Mouse (Mus musculus) liver, embryonic 14.5 days (tissue): ENCODE measurements around the gene Gstk1. TPM values are rescaled to one million over a fixed set of nuclear protein-coding genes. Genes with fewer than 3 reads are reported as not detected.

Experiments used
- ATAC-seq: fragments of 200-750 bp; cut with Nextera tagmentation; 2 replicates; pipeline ENCODE4 v1.8.0; 2017; ENCODE audit warnings: moderate number of reproducible peaks, mild to moderate bottlenecking, moderate library complexity; ENCODE audit not compliant: insufficient read depth
- DNase-seq, 3 experiments: peaks; one replicate each; pipeline ENCODE4 v3.0.0-alpha.2; 2012 to 2013; ENCODE audit warnings: low read depth in 3 of 3, low spot score in 3 of 3
- H3K27ac ChIP-seq: fragments of 300-500 bp; sonication (generic); 2 replicates; pipeline ENCODE4 v1.5.1; 2014; ENCODE audit warnings: moderate library complexity, mild to moderate bottlenecking, control low read depth, inconsistent platforms
- H3K27me3 ChIP-seq: fragments of 300-500 bp; sonication (generic); 2 replicates; pipeline ENCODE4 v1.6.1; 2014; ENCODE audit warnings: mild to moderate bottlenecking, low read length, moderate library complexity; ENCODE audit not compliant: control insufficient read depth, insufficient read depth
- H3K36me3 ChIP-seq: fragments of 300-500 bp; sonication (generic); replicated peaks from 2 replicates; pipeline ENCODE4 v1.6.1; 2014; ENCODE audit warnings: low read depth; ENCODE audit not compliant: control insufficient read depth, insufficient read depth
- H3K4me1 ChIP-seq, 2 experiments: fragments of 200-500 bp in 1 of 2; fragments of 300-500 bp in 1 of 2; sonication (generic) in 1 of 2; replicated peaks; 2 replicates each; pipeline ENCODE4 v1.6.1; 2012 to 2014; ENCODE audit warnings: antibody characterized with exemption in 1 of 2, inconsistent platforms in 1 of 2, low read length in 1 of 2; ENCODE audit not compliant: control insufficient read depth in 2 of 2, insufficient read depth in 2 of 2
- H3K4me2 ChIP-seq: fragments of 300-500 bp; sonication (generic); 2 replicates; pipeline ENCODE4 v1.6.1; 2014; ENCODE audit warnings: low read depth, mild to moderate bottlenecking, control low read depth, moderate library complexity
- H3K4me3 ChIP-seq, 2 experiments: fragments of 200-500 bp in 1 of 2; fragments of 300-500 bp in 1 of 2; sonication (generic) in 1 of 2; 2 replicates each; pipeline ENCODE4 v1.5.1; 2012 to 2014; ENCODE audit warnings: low read depth in 2 of 2, low read length in 2 of 2, mild to moderate bottlenecking in 2 of 2, control low read depth in 1 of 2, inconsistent platforms in 1 of 2, moderate library complexity in 1 of 2; ENCODE audit not compliant: insufficient read depth in 1 of 2
- H3K9ac ChIP-seq: fragments of 300-500 bp; sonication (generic); replicated peaks from 2 replicates; pipeline ENCODE4 v1.6.1; 2014; ENCODE audit warnings: mild to moderate bottlenecking, control low read depth, moderate library complexity
- H3K9me3 ChIP-seq: fragments of 300-500 bp; sonication (generic); 2 replicates; pipeline ENCODE4 v1.6.1; 2016; ENCODE audit warnings: low read length, mixed read lengths; ENCODE audit not compliant: control insufficient read depth
- CTCF ChIP-seq: IDR thresholded peaks from 2 replicates; pipeline ENCODE4 v1.5.1; 2016; ENCODE audit warnings: antibody characterized with exemption, low read depth, control low read depth
- EP300 ChIP-seq: IDR thresholded peaks from 2 replicates; pipeline ENCODE4 v1.6.1; 2016; ENCODE audit warnings: antibody characterized with exemption, low read depth
- WGBS: fragments of 180-500 bp; shearing (Covaris S2); extraction: QIAGEN DNeasy Blood & Tissue Kit; methylation state at CpG from one replicate; pipeline ENCODE4 v1.1.7; 2014; ENCODE audit not compliant: insufficient replicate concordance; 5-methylcytosine and 5-hydroxymethylcytosine counted together
- polyA plus RNA-seq, 2 experiments: library from polyadenylated mRNA; depleted of rRNA in 1 of 2; stranded (reverse) in 1 of 2; unstranded in 1 of 2; fragments of >200 nt; fragmentation: Nextera tagmentation in 1 of 2; extraction: Ambion mirVana in 1 of 2; gene quantifications; 2 replicates each; pipeline versions ENCODE4 v1.2.1 to v1.2.3; 2012 to 2014

Gene Gstk1
- polyA plus RNA-seq, 2 experiments, result 4.7 to 6.3 TPM

- TF ChIP-seq EP300 (peak; percentile 58; the same call in 1 of the 2 replicates), CTCF (0 out of 2 replicates have a peak, but pooled peaks have one; percentile 3)
- DNase-seq, result peak; percentile 51 to 63 (median 58)
- Histone ChIP-seq H3K9me3 (no peaks in the 10 kb centered on the region), H3K4me1 (peaks cover 8 to 10% of the 10 kb centered on the region in 2 experiments), H3K36me3 (peaks cover 35% of the 10 kb centered on the region), H3K4me2 (peak overlapping the region; percentile 85), H3K27ac (peak overlapping the region; percentile 53), H3K27me3 (no peaks in the 10 kb centered on the region), H3K4me3 (peak overlapping the region; percentile 96 to 97), H3K9ac (peak overlapping the region; percentile 85)
- under 1% methylated on average over 21 of the region's 21 CpGs for WGBS
- ATAC-seq, result no peak
These were observed 19.9 kb downstream of the Gstk1 start for GRCm38 (mm10) chr6:42265391-42266330.

DNA sequence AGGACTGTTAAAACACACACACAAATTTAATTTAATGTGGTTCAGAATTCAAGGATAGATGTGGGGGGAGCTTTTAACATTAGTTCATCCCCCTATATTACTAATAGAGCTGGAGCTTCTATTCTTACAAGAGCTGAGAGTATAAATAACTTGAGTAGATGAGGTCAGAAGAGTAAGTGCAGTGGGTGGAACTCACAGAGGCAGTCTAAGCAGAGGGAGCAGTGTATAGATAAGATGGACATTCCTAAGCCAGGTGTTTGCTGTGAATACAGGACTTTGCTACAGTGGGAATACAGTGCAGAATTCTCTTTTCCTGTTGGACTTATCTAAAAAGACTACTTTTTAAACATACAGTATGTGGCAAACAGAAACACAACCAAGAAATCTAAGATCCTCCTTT lies 25.1 kb downstream of the Gstk1 start:
- Histone ChIP-seq H3K9me3 (no peaks in the 10 kb centered on the region), H3K27me3 (no peaks in the 10 kb centered on the region), H3K36me3 (peaks cover 80% of the 10 kb centered on the region), H3K27ac (no peak overlapping the region), H3K4me2 (no peak overlapping the region), H3K4me3 (no peak overlapping the region), H3K9ac (no peak overlapping the region), H3K4me1 (peaks cover 3 to 4% of the 10 kb centered on the region in 2 experiments; a peak in 3 of 4 replicates)
- no peak for TF ChIP-seq CTCF
- TF ChIP-seq EP300, result no peak
- ATAC-seq, result no peak
- no peak for DNase-seq

DNA sequence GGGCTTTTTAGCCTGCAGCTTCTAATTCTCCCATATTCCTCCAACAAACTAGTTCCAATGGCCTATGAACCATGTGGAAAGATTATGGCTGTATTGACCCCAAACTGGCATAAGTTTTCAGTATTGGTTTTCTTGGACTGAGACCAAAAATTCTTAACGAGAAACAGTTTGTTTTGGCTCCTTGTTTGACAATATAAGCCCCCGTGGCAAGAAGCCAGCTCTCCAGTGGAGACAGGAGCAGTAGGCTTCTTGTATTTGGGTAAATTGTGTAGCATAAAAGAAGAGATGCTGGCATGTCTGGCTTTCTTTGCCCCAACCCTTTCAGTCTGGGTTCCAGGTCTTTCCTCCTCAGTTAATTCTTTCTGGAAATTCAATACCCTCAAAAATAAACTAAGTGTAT lies 30.4 kb downstream of the Gstk1 start:
- no peak for ATAC-seq
- H3K36me3 ChIP-seq, result peaks cover 91% of the 10 kb centered on the region
- no peak overlapping the region for H3K4me3 ChIP-seq
- no peak for DNase-seq
- no peaks in the 10 kb centered on the region for H3K9me3 ChIP-seq
- no peak overlapping the region for H3K27ac ChIP-seq
- H3K27me3 ChIP-seq, result no peaks in the 10 kb centered on the region
- H3K4me2 ChIP-seq, result no peak overlapping the region
- WGBS, result 68% methylated on average over 2 of the region's 2 CpGs
- H3K4me1 ChIP-seq, result no peaks in the 10 kb centered on the region
- H3K9ac ChIP-seq, result no peak overlapping the region
- TF ChIP-seq CTCF (no peak), EP300 (no peak)

DNA sequence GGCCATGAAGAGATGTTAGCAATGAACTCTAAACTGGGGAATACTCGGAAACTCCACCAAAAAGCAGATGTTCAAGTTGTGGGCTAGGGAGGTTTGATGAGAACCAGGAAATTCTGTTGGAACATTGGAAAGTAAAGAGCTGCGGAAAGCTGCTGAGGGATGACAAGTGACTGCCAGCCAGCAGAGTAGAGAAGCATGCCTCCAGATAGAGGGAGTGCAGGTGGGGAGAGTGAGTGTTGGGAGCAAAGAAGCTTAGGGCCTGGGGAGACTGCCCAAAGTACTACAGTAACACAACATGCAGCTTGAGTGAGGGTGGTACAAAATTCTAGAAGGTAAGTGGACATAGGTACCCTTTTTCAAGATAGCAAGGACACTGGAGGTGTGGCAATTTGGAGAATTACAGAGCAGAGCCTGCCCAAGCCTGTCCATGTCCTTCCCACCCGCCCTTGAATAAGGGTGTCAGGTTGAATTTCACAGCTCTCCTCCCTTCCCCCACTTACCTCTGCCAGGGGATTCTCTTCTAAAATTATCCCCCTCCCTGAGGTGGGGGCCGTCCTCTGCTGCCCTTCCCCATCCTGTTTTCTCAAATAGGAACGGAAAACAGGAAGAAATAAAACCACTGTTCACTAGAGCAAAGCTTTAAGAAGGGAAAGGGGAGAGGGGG lies 37.3 kb downstream of the Gstk1 start:
- H3K4me3 ChIP-seq, result no peak overlapping the region
- 54% methylated on average over 5 of the region's 5 CpGs for WGBS
- H3K4me1 ChIP-seq, result no peaks in the 10 kb centered on the region
- H3K9me3 ChIP-seq, result no peaks in the 10 kb centered on the region
- TF ChIP-seq CTCF (no peak), EP300 (no peak)
- DNase-seq, result no peak
- no peaks in the 10 kb centered on the region for H3K27me3 ChIP-seq
- no peak overlapping the region for H3K9ac ChIP-seq
- no peak for ATAC-seq
- no peak overlapping the region for H3K4me2 ChIP-seq
- H3K27ac ChIP-seq, result no peak overlapping the region
- H3K36me3 ChIP-seq, result peaks cover 42% of the 10 kb centered on the region

GRCm38 (mm10) chr6:42286448-42286847 lies 40.7 kb downstream of the Gstk1 start, which contains the start of gene Clcn1:
Clcn1 (plus strand) TSS chr6:42286685.
- Histone ChIP-seq H3K36me3 (peaks cover 10% of the 10 kb centered on the region), H3K4me2 (no peak within 1 kb of the TSS), H3K9ac (no peak within 1 kb of the TSS), H3K9me3 (no peaks in the 10 kb centered on the region), H3K27ac (no peak within 1 kb of the TSS), H3K4me3 (no peak within 1 kb of the TSS), H3K4me1 (no peaks in the 10 kb centered on the region), H3K27me3 (no peaks in the 10 kb centered on the region)
- ATAC-seq, result no peak
- no peak for DNase-seq
- WGBS, result 69% methylated on average over 4 of the region's 5 CpGs
- TF ChIP-seq CTCF (no peak), EP300 (no peak)
